Mouse (Mus musculus) left cerebral cortex, adult 2 months (tissue): ENCODE data around the gene Senp1. TPM values are rescaled to one million over a fixed set of nuclear protein-coding genes. Genes with fewer than 3 reads are reported as not detected.

Source experiments
- DNase-seq, 2 experiments: peaks; one replicate each; pipeline ENCODE4 v3.0.0; 2021 to 2022; ENCODE audit warnings: low spot score in 2 of 2, mixed read lengths in 1 of 2; ENCODE audit errors: extremely low spot score in 1 of 2
- H3K27ac ChIP-seq: fragments of 200-600 bp; 2 replicates; pipeline ENCODE4 v1.8.1; 2022
- H3K4me3 ChIP-seq: fragments of 200-600 bp; 2 replicates; pipeline ENCODE4 v1.8.1; 2022
- CTCF ChIP-seq: fragments of 200-600 bp; IDR thresholded peaks from 2 replicates; pipeline ENCODE4 v1.8.1; 2022; ENCODE audit warnings: antibody characterized with exemption, mild to moderate bottlenecking, moderate library complexity
- intact Hi-C: fragments of 180-260 bp; cut with DNase I; formaldehyde crosslinking; loops from one replicate; pipeline ENCODE4 v1.15.1; 2025
- total RNA-seq, 2 experiments: library from RNA; stranded (reverse); gene quantifications; 2 replicates each; pipeline ENCODE4 v1.2.3; 2021

Senp1 gene
- total RNA-seq, 2 experiments from 2014 or later: 13.6 to 15.6 TPM

DNA sequence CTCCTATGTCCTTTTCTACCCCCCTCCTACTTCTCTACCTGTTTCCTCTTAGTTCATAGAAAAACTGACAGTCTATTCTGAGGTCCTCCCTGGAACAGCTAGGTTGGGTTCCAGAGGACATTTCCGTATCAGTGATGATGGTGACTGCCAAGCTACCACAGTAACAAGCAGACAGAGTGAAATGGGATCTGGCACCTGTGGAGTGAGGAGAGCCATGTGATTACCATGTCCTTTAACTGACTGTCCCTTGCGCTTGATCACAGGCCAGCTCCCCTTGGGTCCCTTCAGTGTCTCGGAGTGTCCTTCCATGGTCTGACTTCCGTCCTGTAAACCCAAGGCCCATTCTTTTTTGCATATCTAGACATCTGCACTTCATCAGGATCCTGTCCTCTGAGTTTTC lies 37.5 kb upstream of the Senp1 start:
- Histone ChIP-seq H3K4me3 (no peak overlapping the region), H3K27ac (no peak overlapping the region)
- no peak for DNase-seq
- TF ChIP-seq CTCF: no peak
- intact Hi-C loops: no loop called here

GRCm38 (mm10) chr15:98120831-98121230 lies 27.3 kb upstream of the Senp1 start:
- no peak for TF ChIP-seq CTCF
- no peak overlapping the region for H3K4me3 ChIP-seq
- intact Hi-C loops: no loop called here
- H3K27ac ChIP-seq: no peak overlapping the region
- DNase-seq: no peak

GRCm38 (mm10) chr15:98119363-98119762 lies 25.8 kb upstream of the Senp1 start:
- intact Hi-C loops: no loop called here
- H3K27ac ChIP-seq: no peak overlapping the region
- no peak for TF ChIP-seq CTCF

GRCm38 (mm10) chr15:98116287-98116686 lies 22.7 kb upstream of the Senp1 start:
- no peak overlapping the region for H3K4me3 ChIP-seq
- H3K27ac ChIP-seq: no peak overlapping the region
- TF ChIP-seq CTCF: no peak
- no peak for DNase-seq
- intact Hi-C loops: no loop called here

More at GRCm38 (mm10) chr15:98119363-98119762, 25.8 kb upstream of the Senp1 start:
- no peak for DNase-seq
- H3K4me3 ChIP-seq: no peak overlapping the region

- H3K4me3 ChIP-seq: no peak overlapping the region
- TF ChIP-seq CTCF: no peak
- DNase-seq: no peak
- intact Hi-C loops: no loop called here
- H3K27ac ChIP-seq: no peak overlapping the region
These were observed 22.2 kb upstream of the Senp1 start for GRCm38 (mm10) chr15:98115779-98116163.

GRCm38 (mm10) chr15:98114852-98115778 lies 21.6 kb upstream of the Senp1 start:
- H3K4me3 ChIP-seq: no peak overlapping the region
- intact Hi-C loops: no loop called here
- H3K27ac ChIP-seq: no peak overlapping the region
- no peak for DNase-seq
- TF ChIP-seq CTCF: no peak

DNA sequence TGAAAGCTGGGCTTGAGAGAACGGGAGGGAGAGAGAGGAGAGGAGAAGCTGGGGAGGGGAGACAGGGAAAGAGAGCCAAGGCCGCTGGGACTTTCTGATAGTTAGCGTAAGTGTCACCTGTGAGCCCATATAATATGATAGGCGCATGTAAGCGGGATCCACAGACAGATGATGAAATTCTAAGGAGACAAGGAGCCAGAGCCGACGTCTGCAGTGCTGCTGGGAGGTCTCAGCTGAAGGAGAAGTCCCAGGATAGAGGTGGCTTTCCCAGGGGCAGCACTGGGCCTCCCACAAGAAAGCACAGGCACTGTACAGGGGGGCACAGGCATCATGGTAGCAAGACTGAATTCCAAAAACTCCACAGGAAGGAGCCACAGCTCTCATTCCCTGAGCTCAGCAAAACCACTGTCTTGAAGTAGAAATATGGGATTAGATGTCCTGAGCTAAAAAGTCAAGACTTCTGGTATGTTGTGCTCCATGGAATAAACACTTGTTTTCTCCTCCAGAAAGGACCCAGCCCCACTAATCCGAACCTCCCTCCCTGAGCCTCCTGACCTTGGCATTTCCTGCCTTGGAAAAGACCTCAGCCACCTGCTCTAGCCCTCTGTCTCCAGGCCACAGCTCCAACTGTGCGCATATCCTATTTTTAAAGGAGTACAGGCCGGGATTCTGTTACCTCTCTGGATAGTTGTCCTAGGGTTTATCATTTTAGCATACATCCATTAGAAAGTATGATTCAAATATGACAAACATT lies 20.7 kb upstream of the Senp1 start:
- H3K4me3 ChIP-seq: no peak overlapping the region
- no peak for TF ChIP-seq CTCF
- intact Hi-C loops: no loop called here
- no peak for DNase-seq
- H3K27ac ChIP-seq: no peak overlapping the region

- no peak for TF ChIP-seq CTCF
- DNase-seq: no peak
- Histone ChIP-seq H3K4me3 (no peak overlapping the region), H3K27ac (no peak overlapping the region; the same call in 1 of the 2 replicates)
- intact Hi-C loops: no loop called here
These were observed 18.2 kb upstream of the Senp1 start for GRCm38 (mm10) chr15:98111791-98112190.

DNA sequence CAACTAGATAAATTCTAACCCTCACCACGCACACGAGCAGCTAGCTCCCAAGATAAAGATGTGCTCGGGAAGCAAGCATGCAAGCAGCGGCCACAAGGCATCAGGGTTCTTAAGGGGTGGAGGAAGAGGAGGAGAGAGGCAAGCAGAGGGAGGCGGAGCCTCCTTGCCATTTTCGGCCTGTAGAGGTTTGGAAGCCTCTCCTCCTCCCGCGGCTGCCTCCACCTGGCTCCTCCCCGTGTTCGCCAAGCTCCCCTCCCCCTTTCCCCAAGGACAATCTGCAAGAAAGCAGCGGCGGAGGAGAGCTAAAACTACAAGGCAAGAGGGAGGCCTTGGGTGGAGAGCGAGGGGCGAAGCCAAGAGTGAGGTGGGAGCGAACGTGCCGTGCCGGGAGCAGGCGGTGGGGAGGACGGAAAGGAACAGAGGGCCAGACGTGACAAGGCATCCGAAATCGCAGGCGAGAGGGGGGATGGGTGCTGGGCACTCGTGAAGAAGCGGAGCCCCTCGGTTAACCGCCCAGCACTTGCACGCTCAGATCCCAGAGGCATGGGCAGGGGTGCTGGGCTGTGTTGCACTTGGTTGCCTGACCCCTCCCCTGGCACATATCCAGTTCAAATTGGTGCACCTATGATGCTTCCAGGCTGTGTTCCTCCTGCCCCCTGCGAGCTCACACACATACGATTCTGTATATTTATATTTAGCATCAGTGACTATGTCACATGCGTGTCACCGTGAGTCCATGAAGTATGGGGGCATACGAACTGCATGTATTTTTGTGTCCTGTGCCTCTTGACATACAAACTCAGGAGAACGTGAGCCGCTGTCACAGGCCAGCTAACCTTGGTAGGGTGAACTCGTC lies 15.0 kb upstream of the Senp1 start:
- peak overlapping the region; percentile 98 for H3K27ac ChIP-seq
- H3K4me3 ChIP-seq: peak overlapping the region; percentile 68
- peak; percentile 85 to 87 for DNase-seq
- no peak; the same call in none of the 2 replicates for TF ChIP-seq CTCF
- intact Hi-C loops: loop anchor here (1.0 to 5.0 kb wide), 3 partner anchors 15 to 404 kb away; partner anchors contain the start of gene Senp1

GRCm38 (mm10) chr15:98107703-98108296 lies 14.3 kb upstream of the Senp1 start:
- peak overlapping the region; percentile 98; the same call in 1 of the 2 replicates for H3K27ac ChIP-seq
- peak overlapping the region; percentile 68 for H3K4me3 ChIP-seq
- intact Hi-C loops: loop anchor here (1.0 to 5.0 kb wide), 3 partner anchors 14 to 405 kb away; partner anchors contain the start of gene Senp1

GRCm38 (mm10) chr15:98107230-98107629 lies 13.7 kb upstream of the Senp1 start:
- intact Hi-C loops: loop anchor here (5.0 kb wide), 2 partner anchors 65 to 405 kb away; no protein-coding TSS in a partner anchor

More at GRCm38 (mm10) chr15:98107703-98108296, 14.3 kb upstream of the Senp1 start:
- DNase-seq: no peak
- TF ChIP-seq CTCF: no peak

More at GRCm38 (mm10) chr15:98107230-98107629, 13.7 kb upstream of the Senp1 start:
- TF ChIP-seq CTCF: no peak
- Histone ChIP-seq H3K4me3 (no peak overlapping the region), H3K27ac (no peak overlapping the region)
- DNase-seq: no peak
